12 mouse cellular contexts compared by ENCODE assay signal in genomic region chr2:136058398-136058797, GRCm38 (mm10). TPM values are rescaled to one million over a fixed set of nuclear protein-coding genes. Genes with fewer than 3 reads are reported as not detected.
DNase-seq lines count a peak whose midpoint lies in the region; ATAC-seq and TF ChIP-seq lines count a peak whose summit lies in the region.
"Had no signal": no experiment of that assay in that cellular context is flagged by ENCODE, and none has a peak within 500 bp of the region (broad histone marks: within the 10 kb centered on the region; RNA-seq: fewer than 3 reads in every experiment).

No protein-coding gene starts in this region.

- no peak overlapping the region for H3K9ac ChIP-seq in liver, embryonic 11.5 days (ENCODE audit: low read depth, low read length)
- H3K9ac ChIP-seq in hindbrain, postnatal 0 days (replicated peaks; ENCODE audit: low read length), result peak overlapping the region; percentile 52

- no peak for TF ChIP-seq POLR2A in cerebellum, adult 2 months (IDR thresholded peaks at IDR 0.05; ENCODE audit: borderline replicate concordance, insufficient read depth, low read length)

- DNase-seq in cerebellum, adult 2 months, result no peak
- no peak for DNase-seq in liver, embryonic 11.5 days (ENCODE audit: low spot score)
- DNase-seq in liver, result no peak
- DNase-seq in hindbrain, postnatal 0 days (ENCODE audit: low spot score), result peak; percentile 14
- DNase-seq in retina, embryonic 14.5 days (ENCODE audit: low spot score), result peak; percentile 34
- no peak for DNase-seq in frontal cortex, postnatal 25 days (ENCODE audit: low spot score in 2 of 2)
- DNase-seq in gastrocnemius, adult 8-10 months (ENCODE audit: low spot score in 2 of 2), result no peak

- TF ChIP-seq CTCF in cerebellum, adult 2 months (IDR thresholded peaks at IDR 0.05; ENCODE audit: borderline replicate concordance, insufficient read depth, low read depth, low read length), result no peak
- no peak for TF ChIP-seq CTCF in hindbrain, postnatal 0 days (IDR thresholded peaks at IDR 0.05; ENCODE audit: low read depth)

- H3K4me2 ChIP-seq in liver, embryonic 11.5 days, result 0 out of 2 replicates have a peak overlapping the region, but pooled peaks have one; percentile 29
- H3K4me2 ChIP-seq in hindbrain, postnatal 0 days (ENCODE audit: low read depth, low read length), result peak overlapping the region; percentile 75

- H3K4me3 ChIP-seq in cerebellum, adult 2 months (replicated peaks; ENCODE audit: insufficient read depth, low read depth, low read length), result peak overlapping the region; percentile 6
- no peak overlapping the region for H3K4me3 ChIP-seq in liver, embryonic 11.5 days (ENCODE audit: low read depth, low read length)
- peak overlapping the region; percentile 43 for H3K4me3 ChIP-seq in hindbrain, postnatal 0 days (ENCODE audit: low read length)

- H3K36me3 ChIP-seq in liver, embryonic 11.5 days (ENCODE audit: control insufficient read depth, insufficient read depth, low read length), result no peaks in the 10 kb centered on the region
- no peaks in the 10 kb centered on the region for H3K36me3 ChIP-seq in hindbrain, postnatal 0 days (ENCODE audit: insufficient read depth, low read length)

- no peak; the same call in 1 of the 2 replicates for ATAC-seq in cerebellum, adult (ENCODE audit: insufficient number of reproducible peaks, low FRiP score, low TSS enrichment)
- ATAC-seq in liver, embryonic 11.5 days (replicated peaks; ENCODE audit: low FRiP score), result no peak
- ATAC-seq in hindbrain, postnatal 0 days, result peak; percentile 36
- ATAC-seq: activated CD4-positive, CD25-positive, alpha-beta regulatory T cell, adult 4 months had no signal

- WGBS in cerebellum, adult 2 months, result 5% methylated on average over 7 of the region's 7 CpGs
- 8% methylated on average over 7 of the region's 7 CpGs for WGBS in liver, embryonic 11.5 days
- under 1% methylated on average over 7 of the region's 7 CpGs for WGBS in hindbrain, postnatal 0 days

- no peak overlapping the region for H3K27ac ChIP-seq in cerebellum, adult 2 months (ENCODE audit: insufficient read depth, low read length)
- H3K27ac ChIP-seq in liver, embryonic 11.5 days (ENCODE audit: low read depth, low read length), result no peak overlapping the region
- H3K27ac ChIP-seq in hindbrain, postnatal 0 days, result peak overlapping the region; percentile 70

- H3K4me1 ChIP-seq in cerebellum, adult 2 months (ENCODE audit: control insufficient read depth, insufficient read depth, low read length), result no peaks in the 10 kb centered on the region
- no peaks in the 10 kb centered on the region for H3K4me1 ChIP-seq in liver, embryonic 11.5 days (replicated peaks; ENCODE audit: control insufficient read depth, insufficient read depth, low read length)
- 0 out of 2 replicates have a peak, but pooled peaks cover 5% of the 10 kb centered on the region for H3K4me1 ChIP-seq in hindbrain, postnatal 0 days (ENCODE audit: insufficient read depth, low read length)

- H3K9me3 ChIP-seq in liver, embryonic 11.5 days (ENCODE audit: control insufficient read depth, low read length), result no peaks in the 10 kb centered on the region
- H3K9me3 ChIP-seq in hindbrain, postnatal 0 days (ENCODE audit: low read length), result no peaks in the 10 kb centered on the region

- H3K27me3 ChIP-seq in cerebellum, adult 2 months (ENCODE audit: control insufficient read depth, insufficient read depth, low read length), result no peaks in the 10 kb centered on the region
- peaks cover 35% of the 10 kb centered on the region for H3K27me3 ChIP-seq in liver, embryonic 11.5 days (replicated peaks; ENCODE audit: control insufficient read depth, insufficient read depth, low read length)
- H3K27me3 ChIP-seq in hindbrain, postnatal 0 days (ENCODE audit: insufficient read depth, low read length), result no peaks in the 10 kb centered on the region; the same call in 1 of the 2 replicates

RNA-seq across cellular contexts. Expression of gene Lamp5, which starts 6.4 kb away (rescaled TPM):
- polyA plus RNA-seq in cerebellum, adult 2 months (2012; rRNA removed), result 134 and 197 TPM in 2 replicates
- 0.17 and 0.58 TPM in 2 replicates for polyA plus RNA-seq in liver, embryonic 11.5 days (2014; fragmentation: Nextera tagmentation; extraction: Ambion mirVana)
- 43.4 and 56.4 TPM in 2 replicates for total RNA-seq in hindbrain, postnatal 0 days (2014; rRNA removed)
- polyA plus RNA-seq in hindbrain, postnatal 0 days (2015; fragmentation: Nextera tagmentation; extraction: Ambion mirVana), result 143 and 145 TPM in 2 replicates
- not detected for total RNA-seq in gastrocnemius, adult 8-10 months (2022)
- total RNA-seq: common myeloid progenitor, adult 5-6 weeks; megakaryocyte-erythroid progenitor cell, adult 5-6 weeks had no signal
- polyA plus RNA-seq: activated CD4-positive, CD25-positive, alpha-beta regulatory T cell, adult 4 months; large intestine, adult 2 months had no signal

Comparison
In these comparisons a context has a peak if more than half of its experiments do, and no peak if none do; other contexts are left out.
1. DNase-seq: peak in hindbrain, postnatal 0 days (single experiment) and retina, embryonic 14.5 days (single experiment); none in cerebellum, adult 2 months (0 of 2), liver, embryonic 11.5 days (single experiment), liver (single experiment), frontal cortex, postnatal 25 days (0 of 2) and gastrocnemius, adult 8-10 months (0 of 2).
2. RNA of gene Lamp5, which starts 6.4 kb away (polyA plus RNA-seq): 134 to 197 TPM in cerebellum, adult 2 months and 143 to 145 TPM in hindbrain, postnatal 0 days; 0.17 to 0.58 TPM in liver, embryonic 11.5 days; every median in the first group is over 10 times any median in the second.